Mouse (Mus musculus) neural tube, embryonic 15.5 days (tissue): ENCODE data around the gene Rab31. TPM values are rescaled to one million over a fixed set of nuclear protein-coding genes. Genes with fewer than 3 reads are reported as not detected.
A peak's percentile ranks its signal among the peaks of the same experiment; 100 is the strongest.

Experiments used
- ATAC-seq: fragments of 200-750 bp; cut with Nextera tagmentation; 2 replicates; pipeline ENCODE4 v1.8.0; 2017; ENCODE audit warnings: mild to moderate bottlenecking, moderate TSS enrichment, moderate library complexity; ENCODE audit not compliant: low FRiP score
- H3K27ac ChIP-seq: fragments of 300-500 bp; sonication (generic); replicated peaks from 2 replicates; pipeline ENCODE4 v1.5.1; 2015; ENCODE audit warnings: mild to moderate bottlenecking, inconsistent platforms
- H3K27me3 ChIP-seq: fragments of 300-500 bp; sonication (generic); replicated peaks from 2 replicates; pipeline ENCODE4 v1.6.1; 2015; ENCODE audit warnings: inconsistent platforms
- H3K36me3 ChIP-seq: fragments of 300-500 bp; sonication (generic); 2 replicates; pipeline ENCODE4 v1.6.1; 2015; ENCODE audit warnings: inconsistent platforms
- H3K4me1 ChIP-seq: fragments of 300-500 bp; sonication (generic); 2 replicates; pipeline ENCODE4 v1.6.1; 2015; ENCODE audit warnings: inconsistent platforms
- H3K4me2 ChIP-seq: fragments of 300-500 bp; sonication (generic); 2 replicates; pipeline ENCODE4 v1.6.1; 2015; ENCODE audit warnings: inconsistent platforms, mild to moderate bottlenecking, moderate library complexity
- H3K4me3 ChIP-seq: fragments of 300-500 bp; sonication (generic); replicated peaks from 2 replicates; pipeline ENCODE4 v1.5.1; 2015; ENCODE audit warnings: mild to moderate bottlenecking, inconsistent platforms
- H3K9ac ChIP-seq: fragments of 300-500 bp; sonication (generic); replicated peaks from 2 replicates; pipeline ENCODE4 v1.6.1; 2015; ENCODE audit warnings: mild to moderate bottlenecking, inconsistent platforms
- H3K9me3 ChIP-seq: fragments of 300-500 bp; sonication (generic); replicated peaks from 2 replicates; pipeline ENCODE4 v1.6.1; 2016; ENCODE audit warnings: inconsistent platforms
- WGBS: fragments of 180-500 bp; shearing (Covaris S2); methylation state at CpG from one replicate; pipeline ENCODE4 v1.1.7; 2015; ENCODE audit warnings: mixed read lengths; 5-methylcytosine and 5-hydroxymethylcytosine counted together
- polyA plus RNA-seq: library from polyadenylated mRNA; unstranded; fragments of >200 nt; fragmentation: Nextera tagmentation; extraction: Ambion mirVana; gene quantifications from 2 replicates; pipeline ENCODE4 v1.2.1, GENCODE M21; 2015

Rab31 gene
- polyA plus RNA-seq, 1 experiment from 2014 or later, result 56.8 TPM

GRCm38 (mm10) chr17:65782551-65783141 is 10.1 kb upstream of the Rab31 start, which contains the start of gene Ppp4r1:
Gene Ppp4r1 (plus strand): TSS chr17:65782573.
- Histone ChIP-seq H3K27ac (peak within 1 kb of the TSS; percentile 99), H3K9ac (peak within 1 kb of the TSS; percentile 99), H3K36me3 (0 out of 2 replicates have a peak, but pooled peaks cover 3% of the 10 kb centered on the region), H3K4me2 (peak within 1 kb of the TSS; percentile 73), H3K27me3 (no peaks in the 10 kb centered on the region), H3K9me3 (no peaks in the 10 kb centered on the region), H3K4me1 (peaks cover 36% of the 10 kb centered on the region), H3K4me3 (peak within 1 kb of the TSS; percentile 59)
- under 1% methylated on average over 76 of the region's 81 CpGs for WGBS
- ATAC-seq, result peak; percentile 84

- Histone ChIP-seq H3K36me3 (0 out of 2 replicates have a peak, but pooled peaks cover 3% of the 10 kb centered on the region), H3K4me3 (no peak overlapping the region), H3K27me3 (no peaks in the 10 kb centered on the region), H3K4me1 (peaks cover 26% of the 10 kb centered on the region), H3K9ac (no peak overlapping the region), H3K27ac (no peak overlapping the region; the same call in 1 of the 2 replicates), H3K9me3 (no peaks in the 10 kb centered on the region), H3K4me2 (no peak overlapping the region)
- WGBS, result 96% methylated on average over 2 of the region's 2 CpGs
- ATAC-seq, result no peak
Measured at GRCm38 (mm10) chr17:65780970-65781369, 8.4 kb upstream of the Rab31 start.

DNA sequence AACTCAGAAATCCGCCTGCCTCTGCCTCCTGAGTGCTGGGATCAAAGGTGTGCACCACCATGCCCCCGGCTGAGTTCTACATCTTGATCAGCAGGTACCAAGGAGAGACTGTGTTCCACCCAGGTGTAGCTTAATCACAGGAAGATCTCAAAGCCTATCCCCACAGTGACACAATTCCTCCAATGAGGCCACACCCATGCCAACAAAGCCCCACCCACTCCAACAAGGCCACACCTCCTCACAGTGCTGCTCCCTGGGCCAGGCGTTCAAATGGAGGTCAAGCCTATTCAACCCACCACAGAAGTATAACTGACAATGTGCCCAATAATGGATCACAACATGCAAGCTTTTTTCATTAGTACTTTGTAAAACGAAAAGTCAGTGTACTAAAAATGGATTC is 4.9 kb upstream of the Rab31 start:
- peaks cover 16% of the 10 kb centered on the region for H3K4me1 ChIP-seq
- H3K27me3 ChIP-seq, result no peaks in the 10 kb centered on the region
- 90% methylated on average over 4 of the region's 4 CpGs for WGBS
- H3K27ac ChIP-seq, result no peak overlapping the region
- H3K4me3 ChIP-seq, result no peak overlapping the region
- ATAC-seq, result no peak
- no peaks in the 10 kb centered on the region for H3K36me3 ChIP-seq
- no peaks in the 10 kb centered on the region for H3K9me3 ChIP-seq
- no peak overlapping the region for H3K9ac ChIP-seq
- H3K4me2 ChIP-seq, result no peak overlapping the region

GRCm38 (mm10) chr17:65776228-65776627 is 3.7 kb upstream of the Rab31 start:
- no peak overlapping the region for H3K9ac ChIP-seq
- no peak for ATAC-seq
- no peak overlapping the region for H3K27ac ChIP-seq
- no peak overlapping the region for H3K4me3 ChIP-seq
- no peaks in the 10 kb centered on the region for H3K9me3 ChIP-seq
- H3K4me2 ChIP-seq, result no peak overlapping the region
- H3K27me3 ChIP-seq, result no peaks in the 10 kb centered on the region
- H3K36me3 ChIP-seq, result no peaks in the 10 kb centered on the region
- peaks cover 14% of the 10 kb centered on the region for H3K4me1 ChIP-seq
- 79% methylated on average over 1 of the region's 1 CpGs for WGBS

DNA sequence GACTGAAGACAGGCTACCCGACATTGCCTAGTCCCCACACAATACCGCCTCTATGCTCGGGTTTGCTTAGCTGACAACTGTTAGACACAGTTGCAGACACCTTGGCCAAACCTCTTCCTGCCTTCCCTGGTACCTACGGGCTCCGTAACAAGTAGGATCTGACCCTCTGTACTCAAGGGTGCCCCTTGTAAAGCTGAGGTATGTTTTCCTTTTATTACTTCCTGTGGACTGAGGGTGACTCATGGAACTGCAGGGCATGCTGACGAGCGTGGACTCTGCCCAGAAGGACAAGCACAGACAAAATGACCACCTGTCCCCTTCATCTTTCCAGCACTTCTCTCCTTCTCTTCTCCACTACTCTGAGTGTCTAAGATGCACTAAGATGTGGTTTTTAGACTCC is 1.9 kb upstream of the Rab31 start:
- H3K9ac ChIP-seq, result no peak overlapping the region
- no peak overlapping the region for H3K4me2 ChIP-seq
- no peaks in the 10 kb centered on the region for H3K36me3 ChIP-seq
- no peaks in the 10 kb centered on the region for H3K9me3 ChIP-seq
- 71% methylated on average over 7 of the region's 7 CpGs for WGBS
- H3K27me3 ChIP-seq, result no peaks in the 10 kb centered on the region
- H3K4me3 ChIP-seq, result no peak overlapping the region
- ATAC-seq, result no peak
- no peak overlapping the region for H3K27ac ChIP-seq
- H3K4me1 ChIP-seq, result peaks cover 28% of the 10 kb centered on the region

DNA sequence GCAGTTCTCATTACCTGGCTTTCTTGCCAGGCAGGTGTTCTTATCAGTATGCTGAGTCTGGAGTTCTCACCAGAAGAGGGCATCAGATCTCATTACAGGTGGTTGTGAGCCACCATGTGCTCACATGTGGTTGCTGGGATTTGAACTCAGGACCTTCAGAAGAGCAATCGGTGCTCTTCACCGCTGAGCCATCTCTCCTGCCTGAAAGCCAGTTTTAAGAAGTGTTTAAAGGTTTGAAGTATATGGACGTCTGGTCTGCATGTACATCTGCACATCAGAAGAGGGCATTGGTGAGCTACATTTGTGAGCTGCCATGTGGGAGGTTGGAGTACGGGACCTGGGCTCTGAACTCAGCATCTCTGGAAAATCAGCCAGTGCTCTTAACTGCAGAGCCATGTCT is 1.1 kb upstream of the Rab31 start:
- H3K4me1 ChIP-seq, result peaks cover 37% of the 10 kb centered on the region
- no peak for ATAC-seq
- H3K27me3 ChIP-seq, result no peaks in the 10 kb centered on the region
- no peak overlapping the region for H3K4me2 ChIP-seq
- no peaks in the 10 kb centered on the region for H3K9me3 ChIP-seq
- 63% methylated on average over 4 of the region's 4 CpGs for WGBS
- no peak overlapping the region for H3K27ac ChIP-seq
- H3K9ac ChIP-seq, result no peak overlapping the region
- H3K36me3 ChIP-seq, result no peaks in the 10 kb centered on the region
- H3K4me3 ChIP-seq, result no peak overlapping the region

GRCm38 (mm10) chr17:65770982-65771915 is 1.3 kb downstream of the Rab31 start:
- H3K36me3 ChIP-seq, result no peaks in the 10 kb centered on the region
- peak overlapping the region; percentile 85 for H3K4me2 ChIP-seq
- 0 out of 2 replicates have a peak overlapping the region, but pooled peaks have one; percentile 48 for H3K27ac ChIP-seq
- H3K9ac ChIP-seq, result peak overlapping the region; percentile 79
- H3K27me3 ChIP-seq, result no peaks in the 10 kb centered on the region
- no peaks in the 10 kb centered on the region for H3K9me3 ChIP-seq
- H3K4me1 ChIP-seq, result peaks cover 49% of the 10 kb centered on the region
- WGBS, result 23% methylated on average over 17 of the region's 17 CpGs
- ATAC-seq, result no peak
- H3K4me3 ChIP-seq, result peak overlapping the region; percentile 55

- peak overlapping the region; percentile 24 for H3K4me2 ChIP-seq
- ATAC-seq, result peak; percentile 16; the same call in 1 of the 2 replicates
- H3K4me3 ChIP-seq, result no peak overlapping the region
- WGBS, result 36% methylated on average over 5 of the region's 5 CpGs
- H3K9me3 ChIP-seq, result no peaks in the 10 kb centered on the region
- peaks cover 49% of the 10 kb centered on the region for H3K4me1 ChIP-seq
- H3K27ac ChIP-seq, result peak overlapping the region; percentile 1
- H3K9ac ChIP-seq, result no peak overlapping the region
- no peaks in the 10 kb centered on the region for H3K36me3 ChIP-seq
- no peaks in the 10 kb centered on the region for H3K27me3 ChIP-seq
Measured at GRCm38 (mm10) chr17:65768486-65768885, 4.1 kb downstream of the Rab31 start.

DNA sequence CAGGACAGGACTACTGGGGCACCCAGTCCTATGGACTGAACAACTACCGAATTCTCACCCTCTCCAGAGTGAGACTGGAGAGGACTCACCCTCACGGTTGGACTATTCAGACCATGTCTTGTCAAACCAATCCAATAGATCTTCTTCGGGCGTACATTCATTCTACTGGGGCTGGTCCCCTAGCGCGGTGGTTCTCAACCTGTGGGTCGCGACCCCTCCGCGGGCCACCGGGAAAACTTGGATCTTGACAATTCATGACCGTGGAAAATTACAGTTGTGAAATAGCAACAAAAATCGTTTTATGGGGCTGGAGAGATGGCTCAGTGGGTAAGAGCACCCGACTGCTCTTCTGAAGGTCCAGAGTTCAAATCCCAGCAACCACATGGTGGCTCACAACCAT is 9.3 kb downstream of the Rab31 start:
- no peak for ATAC-seq
- Histone ChIP-seq H3K4me3 (no peak overlapping the region), H3K9me3 (no peaks in the 10 kb centered on the region), H3K27me3 (no peaks in the 10 kb centered on the region), H3K27ac (no peak overlapping the region), H3K4me1 (peaks cover 8% of the 10 kb centered on the region), H3K4me2 (no peak overlapping the region), H3K9ac (no peak overlapping the region), H3K36me3 (peaks cover 3% of the 10 kb centered on the region; the same call in 1 of the 2 replicates)
- 97% methylated on average over 14 of the region's 14 CpGs for WGBS

DNA sequence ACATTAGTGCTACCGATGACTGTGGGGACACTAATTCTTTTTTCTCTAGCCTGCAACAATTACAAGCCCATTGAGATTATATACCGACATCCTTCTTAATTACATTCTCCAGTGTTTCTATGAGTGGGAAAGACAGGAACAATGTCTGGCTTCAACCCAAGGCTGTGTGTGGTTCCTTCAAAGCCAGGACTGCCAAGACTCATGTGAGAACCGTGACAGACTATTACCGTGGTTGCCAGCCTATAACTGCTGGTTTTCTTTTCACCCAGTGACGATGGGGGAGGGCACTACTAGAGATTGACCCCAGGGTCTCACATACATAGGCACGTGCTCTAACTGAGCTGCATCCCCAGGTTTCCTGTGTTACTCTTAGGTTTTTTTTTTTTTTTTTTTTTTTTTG is 15.4 kb downstream of the Rab31 start:
- no peak overlapping the region for H3K9ac ChIP-seq
- H3K27ac ChIP-seq, result no peak overlapping the region
- no peak for ATAC-seq
- no peaks in the 10 kb centered on the region for H3K4me1 ChIP-seq
- no peak overlapping the region for H3K4me3 ChIP-seq
- H3K27me3 ChIP-seq, result no peaks in the 10 kb centered on the region
- 43% methylated on average over 6 of the region's 6 CpGs for WGBS
- 0 out of 2 replicates have a peak, but pooled peaks cover 6% of the 10 kb centered on the region for H3K9me3 ChIP-seq
- H3K36me3 ChIP-seq, result peaks cover 7% of the 10 kb centered on the region; the same call in 1 of the 2 replicates
- no peak overlapping the region for H3K4me2 ChIP-seq

GRCm38 (mm10) chr17:65755857-65756256 is 16.7 kb downstream of the Rab31 start:
- Histone ChIP-seq H3K9ac (no peak overlapping the region), H3K27ac (no peak overlapping the region), H3K4me1 (no peaks in the 10 kb centered on the region), H3K36me3 (peaks cover 7% of the 10 kb centered on the region; the same call in 1 of the 2 replicates), H3K9me3 (0 out of 2 replicates have a peak, but pooled peaks cover 6% of the 10 kb centered on the region), H3K27me3 (no peaks in the 10 kb centered on the region), H3K4me3 (no peak overlapping the region), H3K4me2 (no peak overlapping the region)
- no peak for ATAC-seq
- 93% methylated on average over 3 of the region's 3 CpGs for WGBS
